Mouse (Mus musculus): ENCODE results near the gene Gm9944.

The Gm9944 gene

DNA sequence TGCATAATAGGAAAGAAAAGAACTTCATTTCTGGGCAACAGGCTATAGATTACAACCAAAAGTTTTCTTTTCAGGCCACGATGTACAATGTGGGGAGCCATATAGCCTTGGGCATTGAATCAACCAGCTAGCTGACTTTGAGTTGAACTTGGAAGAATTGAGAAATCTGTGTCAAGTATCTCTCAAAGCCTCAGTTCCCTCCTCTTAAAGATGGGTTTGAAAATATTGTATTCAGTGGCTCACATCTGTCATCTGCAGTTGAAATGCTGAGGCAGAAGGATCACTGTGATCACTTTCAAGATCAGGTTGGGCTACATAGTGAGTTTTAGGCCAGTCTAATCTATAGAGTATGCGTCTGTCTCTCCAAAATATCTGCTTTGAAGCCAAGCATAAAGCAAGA, at the start of gene Gm9944:
Gene Gm9944, minus strand, starts transcription at position 101 of the 400 bp plus-strand sequence.
- DNase-seq (ENCODE audit: low read depth in 2 of 2, low spot score in 2 of 2): no peak

GRCm38 (mm10) chr4:144493331-144493730, 40.2 kb upstream of the Gm9944 start:
- DNase-seq (ENCODE audit: low read depth in 2 of 2, low spot score in 2 of 2): no peak

DNA sequence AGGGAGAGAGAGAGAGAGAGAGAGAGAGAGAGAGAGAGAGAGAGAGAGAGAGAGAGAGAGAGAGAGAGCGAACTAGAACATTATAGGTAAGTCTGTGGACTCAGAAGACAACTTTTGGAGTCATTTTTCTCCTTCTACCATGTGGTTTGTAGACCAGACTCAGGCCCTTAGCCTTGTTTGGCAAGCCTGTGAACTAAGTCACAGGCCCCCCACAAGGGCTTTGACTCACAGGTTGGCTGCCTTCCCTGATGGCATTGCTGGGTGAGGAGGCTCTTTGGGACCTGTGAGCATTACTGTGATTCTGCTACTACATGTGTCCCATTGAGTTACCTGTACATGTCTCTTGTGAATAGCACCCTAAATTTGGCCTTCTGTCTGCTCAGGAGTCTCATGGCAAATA, 15.0 kb upstream of the Gm9944 start:
- no peak for DNase-seq (ENCODE audit: low read depth in 2 of 2, low spot score in 2 of 2)

DNA sequence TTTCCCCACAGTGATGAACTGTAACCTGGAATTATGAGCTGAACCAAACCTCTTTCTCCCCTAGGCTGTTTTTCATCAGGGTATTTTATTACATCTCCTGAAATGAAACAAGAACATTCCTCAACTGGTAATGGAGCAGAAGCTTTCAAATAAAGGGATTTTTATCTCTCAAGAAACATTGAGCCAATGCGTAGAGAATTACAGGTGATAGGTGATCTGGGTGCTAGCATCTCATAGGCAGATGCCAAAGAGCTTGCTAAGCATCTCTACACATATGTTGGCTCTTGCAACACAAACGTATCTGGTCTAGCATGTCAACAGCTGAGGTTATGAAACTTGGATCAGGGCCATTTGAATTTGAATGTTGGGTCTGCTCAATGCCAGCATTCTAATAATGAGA, 12.1 kb upstream of the Gm9944 start:
- no peak for DNase-seq (ENCODE audit: low read depth in 2 of 2, low spot score in 2 of 2)

GRCm38 (mm10) chr4:144463656-144464055, 10.5 kb upstream of the Gm9944 start, which contains the start of gene Aadacl3:
Gene Aadacl3 (minus strand): TSS chr4:144463756.
- no peak for DNase-seq (ENCODE audit: low read depth in 2 of 2, low spot score in 2 of 2)

- DNase-seq (ENCODE audit: low read depth in 2 of 2, low spot score in 2 of 2): no peak
These were observed 4.6 kb downstream of the Gm9944 start for GRCm38 (mm10) chr4:144448546-144448945.

DNA sequence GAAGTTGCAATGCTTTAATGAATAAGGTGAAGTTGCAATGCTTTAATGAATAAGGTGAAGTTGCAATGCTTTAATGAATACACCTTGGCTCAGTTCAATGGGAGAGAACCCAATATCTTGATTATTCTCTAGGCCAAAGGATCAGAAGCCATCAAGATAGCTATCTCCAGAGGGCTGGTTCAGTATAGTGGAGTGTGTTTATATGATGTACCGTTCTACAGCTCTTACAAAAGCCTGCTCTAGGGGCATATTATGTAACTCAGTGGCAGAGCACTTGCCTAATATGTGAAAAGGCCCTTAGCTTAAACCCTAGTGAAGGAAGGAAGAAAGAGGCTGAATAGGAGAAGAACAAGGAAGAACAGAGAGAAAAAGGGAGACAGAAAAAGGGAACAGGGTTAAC, 11.5 kb downstream of the Gm9944 start:
- no peak for DNase-seq (ENCODE audit: low read depth in 2 of 2, low spot score in 2 of 2)

DNA sequence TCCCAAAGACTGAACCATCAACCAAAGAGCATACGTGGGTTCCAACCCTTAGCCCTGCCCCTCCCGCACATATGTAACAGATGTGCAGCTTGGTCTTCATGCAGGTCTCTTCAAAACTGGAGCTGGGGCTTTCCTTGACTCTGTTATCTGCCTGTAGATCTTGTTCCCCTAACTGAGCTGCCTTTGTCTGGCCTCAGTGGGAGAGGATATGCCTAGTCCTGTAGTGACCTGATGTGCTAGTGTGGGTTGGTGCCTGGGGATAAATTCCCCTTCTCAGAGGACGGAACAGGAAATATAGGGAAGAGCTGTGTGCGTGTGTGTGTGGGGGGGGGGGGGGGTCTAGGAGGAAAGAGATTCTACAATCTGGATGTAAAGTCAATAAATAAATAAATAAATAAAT, 12.0 kb downstream of the Gm9944 start:
- DNase-seq (ENCODE audit: low read depth in 2 of 2, low spot score in 2 of 2): no peak

GRCm38 (mm10) chr4:144438672-144439071, 14.4 kb downstream of the Gm9944 start, which contains the start of gene 1700012P22Rik:
Gene 1700012P22Rik (minus strand): TSS chr4:144438772.
- DNase-seq (ENCODE audit: low read depth in 2 of 2, low spot score in 2 of 2): no peak

GRCm38 (mm10) chr4:144433216-144433615, 19.9 kb downstream of the Gm9944 start:
- DNase-seq (ENCODE audit: low read depth in 2 of 2, low spot score in 2 of 2): no peak

GRCm38 (mm10) chr4:144430723-144431122, 22.4 kb downstream of the Gm9944 start:
- no peak for DNase-seq (ENCODE audit: low read depth in 2 of 2, low spot score in 2 of 2)

GRCm38 (mm10) chr4:144428868-144429267, 24.2 kb downstream of the Gm9944 start:
- no peak for DNase-seq (ENCODE audit: low read depth in 2 of 2, low spot score in 2 of 2)

GRCm38 (mm10) chr4:144424590-144424989, 28.5 kb downstream of the Gm9944 start:
- DNase-seq (ENCODE audit: low read depth in 2 of 2, low spot score in 2 of 2): no peak

DNA sequence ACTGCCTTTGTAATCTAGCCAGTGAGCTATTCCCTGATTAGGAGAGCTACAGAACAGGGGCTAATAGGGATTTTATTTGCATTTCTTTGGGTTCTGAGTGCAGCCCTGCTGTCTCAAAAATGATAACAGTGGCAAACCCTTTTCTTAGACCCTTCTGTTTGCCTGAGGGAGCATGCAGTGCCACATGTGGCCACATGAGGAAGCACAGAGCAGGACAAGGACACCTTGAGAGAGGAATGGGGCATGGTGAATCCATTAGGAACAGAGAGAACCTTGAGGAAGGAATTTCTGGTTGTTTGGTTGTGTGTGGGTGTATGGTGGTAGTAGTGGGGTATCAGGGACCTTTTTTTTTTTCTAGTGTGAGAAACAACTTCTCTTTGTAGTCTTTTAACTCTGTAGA, 32.5 kb downstream of the Gm9944 start:
- DNase-seq (ENCODE audit: low read depth in 2 of 2, low spot score in 2 of 2): no peak

DNA sequence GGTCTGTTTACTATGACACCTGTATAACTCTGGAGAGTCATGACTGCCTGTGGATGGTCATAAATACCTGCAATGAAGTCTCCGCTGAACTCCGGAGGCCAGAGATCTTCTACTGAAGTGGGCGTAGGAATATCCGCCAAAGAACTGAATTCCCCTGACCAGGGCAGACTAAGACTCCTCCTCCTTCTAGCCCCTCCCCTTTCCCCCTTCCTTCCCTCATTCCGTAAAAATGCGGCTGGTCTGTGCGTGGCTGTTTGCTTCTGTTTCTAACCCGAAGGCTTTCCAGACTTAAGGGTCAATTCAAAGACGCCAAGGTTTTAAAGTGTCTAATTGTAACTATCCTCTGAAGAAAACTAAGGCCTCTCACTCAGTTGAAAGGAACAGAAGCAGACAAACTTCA, 44.8 kb downstream of the Gm9944 start, which contains the start of gene Pramef12:
Gene Pramef12, minus strand, starts transcription at position 175 of the 400 bp plus-strand sequence.
- no peak for DNase-seq (ENCODE audit: low read depth in 2 of 2, low spot score in 2 of 2)

GRCm38 (mm10) chr4:144406261-144406660, 46.9 kb downstream of the Gm9944 start:
- no peak for DNase-seq (ENCODE audit: low read depth in 2 of 2, low spot score in 2 of 2)

- DNase-seq (ENCODE audit: low read depth in 2 of 2, low spot score in 2 of 2): no peak
These were observed 48.5 kb downstream of the Gm9944 start for GRCm38 (mm10) chr4:144404456-144405086.

Data from CD8-positive naive resting alpha-beta T cell, adult 2 months (primary cell).